Mouse (Mus musculus) T-cell, adult 66 days (primary cell): ENCODE data around the gene Eef2k. TPM values are rescaled to one million over a fixed set of nuclear protein-coding genes. Genes with fewer than 3 reads are reported as not detected.

Source experiments
- total RNA-seq, 2 experiments: library from RNA; stranded (reverse); gene quantifications; 3 replicates in 1 of 2; 4 replicates in 1 of 2; pipeline ENCODE4 v1.2.4; 2023

Gene Eef2k
- total RNA-seq = 10 to 100 TPM; 13.4 to 13.5 TPM

GRCm38 (mm10) chr7:120842345-120843036, at the start of gene Eef2k:
Eef2k (plus strand) TSS chr7:120842831.

GRCm38 (mm10) chr7:120811834-120812415, 30.7 kb upstream of the Eef2k start, which contains the start of gene Gm5737:
Gm5737 (plus strand) TSS chr7:120812365.

GRCm38 (mm10) chr7:120917592-120918461, 75.2 kb downstream of the Eef2k start, which contains the start of gene Polr3e:
Polr3e (plus strand) TSS chr7:120917744.

Other genes with a start within 250 kb of the Eef2k start
- 100 to 1,000 TPM in 1 of 2 experiments, 10 to 100 TPM in 1; 96.5 to 110 TPM for gene Uqcrc2, start 207.7 kb upstream of the Eef2k start, total RNA-seq
- not detected for gene Pdzd9, start 172.5 kb upstream of the Eef2k start, total RNA-seq
- 10 to 100 TPM; 28.3 to 29.3 TPM for gene Mosmo, start 165.2 kb upstream of the Eef2k start, total RNA-seq
- gene Vwa3a, start 103.5 kb upstream of the Eef2k start, total RNA-seq = under 1 TPM; 0.15 to 0.47 TPM
- not detected for gene Gm5737, start 30.5 kb upstream of the Eef2k start, total RNA-seq
- 10 to 100 TPM; 38.0 to 40.5 TPM for gene Polr3e, start 74.9 kb downstream of the Eef2k start, total RNA-seq
- gene Cdr2, start 139.5 kb downstream of the Eef2k start, total RNA-seq = 10 to 100 TPM; 22.6 to 22.9 TPM
- 1 to 10 TPM in 1 of 2 experiments, not detected in 1; 2.1 TPM for gene Mfsd13b, start 139.7 kb downstream of the Eef2k start, total RNA-seq
- gene Mettl9, start 191.6 kb downstream of the Eef2k start, total RNA-seq = 100 to 1,000 TPM; 121 to 132 TPM
- 1 to 10 TPM in 1 of 2 experiments, under 1 TPM in 1; 0.27 to 1.1 TPM for gene Igsf6, start 231.7 kb downstream of the Eef2k start, total RNA-seq
- 1 to 10 TPM; 5.4 to 7.2 TPM for gene Otoa, start 238.8 kb downstream of the Eef2k start, total RNA-seq